Mouse (Mus musculus) CD4-positive helper T cell, adult 2 months (primary cell): ENCODE results near the gene Stpg3.
"Not testable (repeated sequence)": the region's sequence is repeated elsewhere in the genome, so short reads cannot be mapped to it uniquely, and the experiment has no call there.

Experiments used
- DNase-seq: peaks from one replicate; pipeline ENCODE4 v3.0.0-alpha.2; 2012; ENCODE audit warnings: low read depth, missing footprints, low spot score

Gene Stpg3

DNA sequence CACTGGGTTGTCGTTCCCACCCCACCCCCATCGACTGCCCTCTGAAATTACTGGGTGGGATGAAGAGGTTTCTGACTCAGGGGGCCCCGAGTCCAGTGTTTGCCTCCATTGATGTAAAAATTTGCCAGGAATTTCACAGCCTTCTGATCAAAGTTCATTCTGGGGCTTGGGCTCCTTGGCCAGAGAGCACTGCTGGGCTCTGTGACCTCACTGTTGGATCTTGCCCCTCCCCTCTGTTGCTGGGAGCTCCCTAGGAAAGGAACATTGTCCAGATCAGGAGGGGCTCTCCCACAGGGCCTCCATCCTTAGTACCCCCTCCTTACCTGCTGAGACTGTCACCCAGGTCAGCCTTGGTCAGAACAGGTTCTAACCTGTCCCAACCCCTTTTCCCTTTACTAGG lies at the start of gene Stpg3:
TSS of gene Stpg3 (minus strand) at position 194 of the 400 bp plus-strand sequence.
- DNase-seq, result no peak

DNA sequence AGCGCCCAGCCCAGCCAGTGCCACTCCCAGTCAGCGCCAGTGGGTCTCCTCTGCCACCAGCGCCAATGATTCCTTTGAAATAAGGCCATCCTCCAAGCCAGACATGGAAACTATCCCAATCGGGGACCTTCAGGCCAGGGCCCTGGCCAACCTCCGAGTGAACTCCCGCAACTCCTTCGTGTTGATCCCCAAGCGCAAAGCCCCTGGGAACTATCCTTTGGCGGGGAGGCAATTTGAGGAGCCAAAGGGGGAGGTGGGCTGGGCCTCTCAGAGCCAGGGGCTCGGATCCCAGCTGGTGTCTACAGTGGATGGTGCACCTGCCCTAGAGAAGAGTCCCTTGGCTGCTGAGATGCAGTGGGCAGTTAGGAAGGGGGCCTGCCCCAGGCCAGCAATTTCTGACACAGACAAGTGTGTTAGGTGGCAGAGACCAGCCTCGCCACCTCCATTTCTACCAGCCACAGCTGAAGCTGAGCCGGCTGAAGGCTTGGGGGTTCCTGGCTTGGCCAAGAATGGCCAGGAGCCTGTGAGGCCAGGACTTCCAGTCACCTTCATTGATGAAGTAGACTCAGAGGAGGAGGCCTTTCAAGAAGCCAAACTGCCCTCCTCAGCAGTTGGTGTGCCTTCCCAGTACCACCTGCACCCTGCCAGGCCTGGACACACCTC lies 49.3 kb upstream of the Stpg3 start:
- DNase-seq, result no peak

DNA sequence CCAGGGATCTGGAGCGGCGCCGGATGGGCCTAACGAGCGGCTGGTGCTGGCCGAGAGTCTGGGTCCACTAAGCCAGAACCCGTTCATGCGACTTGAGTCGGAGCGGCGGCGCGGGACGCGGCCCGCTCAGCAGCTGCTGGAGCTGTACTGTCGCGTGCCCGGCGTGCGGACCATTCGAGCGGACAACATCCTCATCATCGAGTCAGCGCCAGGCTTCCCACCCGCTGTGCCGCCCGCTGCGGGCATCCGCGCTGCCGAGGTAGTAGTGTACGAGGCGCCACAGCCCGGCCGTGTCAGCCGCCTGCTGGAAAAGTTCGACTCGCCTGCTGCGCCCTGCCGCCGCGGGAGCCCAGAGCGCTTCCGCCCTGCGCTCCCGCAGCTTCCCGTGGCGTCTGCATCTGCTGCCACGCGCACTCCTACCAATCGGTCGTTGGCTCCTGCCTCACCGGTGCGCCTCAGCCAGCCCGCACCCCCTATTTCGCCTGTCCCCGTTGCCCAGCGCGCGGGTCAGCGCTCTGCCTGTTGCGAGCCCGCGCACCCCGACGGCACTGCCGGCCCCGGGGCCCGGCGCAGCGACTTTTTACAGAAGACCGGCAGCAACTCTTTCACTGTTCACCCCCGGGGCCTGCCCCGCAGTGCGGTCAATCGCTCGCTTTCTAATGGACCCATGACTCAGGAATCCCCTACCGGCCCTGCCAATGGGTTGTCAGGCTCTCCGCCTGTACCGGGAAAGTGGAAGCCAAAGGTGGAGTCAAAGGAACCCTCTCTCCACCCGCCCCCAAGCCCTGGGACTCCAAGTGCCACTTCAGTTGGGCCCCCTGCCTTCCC lies 48.6 kb upstream of the Stpg3 start:
- peak; percentile 82 for DNase-seq

DNA sequence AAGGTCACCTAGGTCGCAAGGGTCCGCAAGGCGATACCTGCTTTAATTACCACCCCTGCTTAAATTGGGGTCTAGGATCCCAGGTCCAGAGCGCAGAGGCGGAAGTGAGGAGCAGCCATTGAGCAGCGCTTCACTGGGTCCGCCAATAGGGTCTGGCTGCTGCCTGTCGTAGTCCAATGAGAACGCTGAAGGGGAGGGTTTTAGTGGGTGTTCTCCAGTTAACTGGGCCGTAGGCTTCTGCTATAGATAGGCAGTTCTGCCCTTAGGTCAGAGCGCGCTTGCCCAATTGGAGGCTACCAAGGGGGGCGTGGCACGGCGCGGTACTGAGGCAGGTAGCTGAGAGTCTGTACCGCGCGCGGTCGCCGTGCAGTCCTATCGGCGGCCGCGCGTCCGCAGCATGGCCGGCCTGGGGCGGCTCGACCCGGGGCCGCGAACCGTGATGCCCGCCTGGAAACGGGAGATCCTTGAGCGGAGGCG lies 47.9 kb upstream of the Stpg3 start, which contains the start of gene Tprn:
TSS of gene Tprn (plus strand) at position 328 of the 477 bp plus-strand sequence.
- peak; percentile 96 for DNase-seq

DNA sequence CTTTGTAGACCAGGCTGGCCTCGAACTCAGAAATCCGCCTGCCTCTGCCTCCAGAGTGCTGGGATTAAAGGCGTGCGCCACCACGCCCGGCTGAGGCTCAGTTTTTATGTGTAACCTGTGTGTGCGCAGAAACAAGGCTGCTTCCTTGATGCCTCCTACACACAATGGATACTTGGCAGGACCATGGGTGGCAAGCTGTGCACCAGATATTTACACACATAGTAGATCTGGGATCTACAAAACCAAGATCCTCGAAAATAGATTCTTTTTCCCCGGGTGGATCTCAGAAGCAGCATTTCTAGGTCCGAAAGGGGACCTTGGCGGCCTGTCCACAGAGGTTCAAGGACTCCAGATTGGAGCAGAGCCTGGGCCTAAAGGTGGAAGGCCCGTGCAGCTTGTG lies 47.4 kb upstream of the Stpg3 start:
- DNase-seq, result no peak

DNA sequence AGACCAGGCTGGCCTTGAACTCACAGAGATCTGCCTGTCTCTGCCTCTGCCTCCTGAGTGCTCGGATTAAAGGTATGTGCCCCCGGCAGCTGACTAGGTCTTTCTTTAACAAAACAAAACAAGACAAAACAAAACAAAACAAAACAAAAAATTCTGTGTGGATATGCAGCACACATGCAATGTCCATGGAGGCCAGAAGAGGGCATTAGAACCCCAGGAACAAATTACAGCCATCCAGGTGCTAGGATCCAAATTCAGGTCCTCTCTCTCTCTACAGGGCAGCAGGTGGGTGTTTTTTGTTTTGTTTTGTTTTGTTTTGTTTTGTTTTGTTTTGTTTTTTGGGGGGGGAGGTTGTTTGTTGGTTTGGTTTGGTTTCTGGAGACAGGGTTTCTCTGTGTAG lies 44.5 kb upstream of the Stpg3 start:
- peak; percentile 44 for DNase-seq

DNA sequence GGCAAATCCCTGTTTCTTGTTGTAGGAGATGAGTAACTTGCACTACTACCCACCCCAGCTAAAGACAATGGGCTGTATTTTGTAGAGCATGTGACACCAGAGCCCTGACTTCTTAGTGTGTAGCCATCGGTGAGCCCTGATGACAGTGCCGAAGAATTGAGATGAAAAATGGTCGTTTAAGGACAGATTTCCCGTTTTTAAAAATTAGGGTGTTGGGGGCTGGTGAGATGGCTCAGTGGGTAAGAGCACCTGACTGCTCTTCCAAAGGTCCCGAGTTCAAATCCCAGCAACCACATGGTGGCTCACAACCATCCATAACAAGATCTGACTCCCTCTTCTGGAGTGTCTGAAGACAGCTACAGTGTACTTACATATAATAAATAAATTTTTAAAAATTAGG lies 42.8 kb upstream of the Stpg3 start:
- not testable (repeated sequence) for DNase-seq

DNA sequence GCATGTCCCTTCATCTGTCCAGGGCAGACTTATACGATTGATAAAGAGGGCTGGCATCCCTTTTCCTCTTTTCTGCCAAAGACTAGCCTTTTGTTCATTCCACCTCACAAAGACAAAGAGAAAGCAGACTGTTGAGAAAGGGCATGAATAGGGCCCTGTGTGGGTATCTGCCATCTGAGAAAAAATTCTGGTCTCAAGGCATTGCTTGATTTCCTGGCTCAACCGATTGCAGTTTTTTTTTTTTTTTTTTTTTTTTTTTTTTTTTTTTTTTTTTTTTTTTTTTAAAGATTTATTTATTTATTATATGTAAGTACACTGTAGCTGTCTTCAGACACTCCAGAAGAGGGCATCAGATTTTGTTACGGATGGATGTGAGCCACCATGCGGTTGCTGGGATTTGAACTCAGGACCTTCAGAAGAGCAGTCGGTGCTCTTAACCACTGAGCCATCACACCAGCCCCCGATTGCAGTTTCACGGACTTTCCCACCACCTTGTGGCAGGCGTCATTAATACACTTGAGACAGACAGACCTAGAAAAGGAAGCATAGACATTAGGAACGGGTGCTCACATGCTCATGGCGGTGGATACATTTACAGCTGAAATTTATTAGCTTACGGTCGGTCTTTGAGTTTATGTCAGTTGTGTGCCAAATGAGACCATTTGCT lies 42.1 kb upstream of the Stpg3 start:
- peak; percentile 79 for DNase-seq

DNA sequence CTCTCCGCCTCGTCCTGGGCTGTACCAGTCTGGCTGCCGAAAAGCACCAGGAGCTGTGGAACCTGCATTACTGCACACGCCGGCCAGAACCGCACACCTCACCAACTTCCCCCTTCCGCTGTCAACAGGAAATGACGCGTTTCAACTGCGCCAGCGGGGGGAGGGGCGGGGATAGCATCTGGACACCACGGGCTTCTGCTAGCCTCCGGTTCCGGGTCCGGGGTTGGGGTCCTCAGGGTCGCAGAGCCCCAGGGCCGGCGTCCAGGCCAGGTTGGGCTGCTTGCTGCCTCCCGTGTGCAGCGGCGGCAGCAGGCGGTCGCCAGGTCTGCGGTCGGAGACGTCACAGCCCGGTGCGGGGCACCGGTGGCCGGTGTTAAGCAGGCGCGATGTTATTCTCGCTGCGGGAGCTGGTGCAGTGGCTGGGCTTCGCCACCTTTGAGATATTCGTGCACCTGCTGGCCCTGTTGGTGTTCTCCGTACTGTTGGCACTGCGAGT lies 40.9 kb upstream of the Stpg3 start, which contains the start of gene Tmem203:
TSS of gene Tmem203 (plus strand) at position 156 of the 496 bp plus-strand sequence.
- peak; percentile 94 for DNase-seq

DNA sequence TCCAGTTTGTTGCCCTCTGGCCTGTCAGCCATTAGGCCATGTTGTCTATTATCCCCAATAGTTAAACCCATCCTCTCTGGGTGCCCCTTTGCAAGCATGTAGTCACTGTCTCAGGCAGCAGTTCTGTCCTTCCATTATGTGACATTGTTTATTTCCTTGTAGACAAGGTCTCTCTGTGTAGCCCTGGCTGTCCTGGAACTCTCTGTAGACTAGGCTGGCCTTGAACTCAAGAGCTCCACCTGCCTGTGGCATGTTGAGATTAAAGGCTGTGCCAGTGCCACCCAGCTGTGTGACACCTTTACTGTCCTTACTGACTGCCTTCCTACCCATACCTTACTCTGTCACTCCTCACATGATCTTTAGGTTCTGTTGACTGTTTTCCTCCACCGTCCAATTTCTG lies 37.9 kb upstream of the Stpg3 start:
- DNase-seq, result peak; percentile 44

DNA sequence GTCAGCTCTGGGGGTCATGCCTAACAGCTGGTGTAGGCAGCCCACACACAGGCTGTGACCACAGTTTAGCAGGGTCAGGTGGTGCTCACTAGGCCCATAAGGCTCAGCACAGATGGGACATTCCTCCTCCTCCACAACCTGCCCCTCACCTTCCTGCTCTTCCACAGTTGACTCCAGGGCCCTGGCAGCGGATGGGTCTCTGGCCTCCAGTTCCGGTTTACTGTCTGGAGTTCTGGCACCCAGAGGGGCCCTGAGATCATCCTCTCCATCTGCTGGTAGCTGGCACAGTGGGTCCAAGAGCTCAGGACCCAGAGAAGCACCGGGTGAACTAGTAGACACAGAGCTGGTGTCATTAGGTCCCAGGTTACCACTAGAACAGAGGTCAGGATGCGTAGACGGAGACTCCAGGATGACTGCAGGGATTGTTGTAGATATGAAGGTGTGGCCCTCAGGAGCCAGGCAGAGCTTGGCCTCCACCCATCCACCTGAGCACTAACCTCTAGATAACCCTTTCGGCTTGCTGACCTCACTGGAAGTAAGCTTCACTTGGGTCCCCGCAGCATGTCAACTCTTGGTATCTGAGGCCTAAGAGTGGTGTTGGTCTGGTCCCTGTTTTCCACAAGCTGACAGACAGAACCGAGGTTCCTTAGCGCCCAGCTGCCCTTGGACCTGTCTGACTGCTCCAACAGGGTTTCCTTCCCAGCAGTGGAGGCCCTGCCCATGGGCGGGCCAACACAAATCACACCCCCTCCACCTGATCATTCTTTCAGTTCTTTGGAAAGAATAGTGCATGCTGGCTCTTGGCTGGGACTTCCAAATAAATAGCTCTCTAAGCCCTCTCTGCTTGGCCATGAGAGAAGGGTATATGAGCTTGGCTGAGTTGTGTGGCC lies 32.0 kb upstream of the Stpg3 start, which contains the start of gene AL732309.1:
TSS of gene AL732309.1 (minus strand) at position 681 of the 890 bp plus-strand sequence.
- DNase-seq, result no peak

DNA sequence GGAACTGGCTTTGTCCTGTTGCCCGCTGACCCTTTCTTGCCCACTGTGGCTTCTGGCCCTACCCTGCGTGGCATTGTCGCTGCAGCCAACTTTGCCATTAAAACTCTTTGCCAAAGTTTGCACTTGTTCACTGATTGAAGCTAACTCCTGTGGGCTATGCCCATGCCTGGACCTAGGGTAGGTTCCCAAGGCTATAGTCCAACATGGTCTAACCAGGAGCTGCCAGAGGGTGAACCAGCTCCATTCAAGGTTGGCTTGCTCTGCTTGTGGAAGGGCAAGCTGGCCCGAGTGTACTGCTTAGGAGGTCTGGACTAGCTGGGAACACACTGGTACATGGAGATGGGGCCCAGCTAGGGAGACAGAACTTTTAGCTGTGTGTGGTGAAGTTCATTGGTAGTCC lies 29.7 kb upstream of the Stpg3 start:
- DNase-seq, result no peak

DNA sequence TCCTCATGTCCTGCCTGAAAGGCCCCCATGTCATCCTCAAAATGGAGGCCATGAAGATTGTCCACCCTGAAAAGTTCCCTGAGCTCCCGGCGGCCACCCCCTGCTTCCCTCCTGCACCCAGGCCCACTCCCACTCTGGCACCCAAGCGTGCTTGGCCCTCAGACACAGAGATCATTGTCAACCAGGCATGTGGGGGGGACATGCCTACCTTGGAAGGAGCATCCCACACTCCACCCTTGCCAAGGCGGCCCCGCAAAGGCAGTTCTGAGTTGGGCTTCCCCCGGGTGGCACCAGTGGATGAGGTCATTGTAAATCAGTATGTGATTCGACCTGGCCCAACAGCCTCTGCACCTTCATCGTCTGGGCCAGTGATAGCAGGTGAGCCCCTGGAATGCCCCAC lies 28.9 kb upstream of the Stpg3 start:
- DNase-seq, result no peak

DNA sequence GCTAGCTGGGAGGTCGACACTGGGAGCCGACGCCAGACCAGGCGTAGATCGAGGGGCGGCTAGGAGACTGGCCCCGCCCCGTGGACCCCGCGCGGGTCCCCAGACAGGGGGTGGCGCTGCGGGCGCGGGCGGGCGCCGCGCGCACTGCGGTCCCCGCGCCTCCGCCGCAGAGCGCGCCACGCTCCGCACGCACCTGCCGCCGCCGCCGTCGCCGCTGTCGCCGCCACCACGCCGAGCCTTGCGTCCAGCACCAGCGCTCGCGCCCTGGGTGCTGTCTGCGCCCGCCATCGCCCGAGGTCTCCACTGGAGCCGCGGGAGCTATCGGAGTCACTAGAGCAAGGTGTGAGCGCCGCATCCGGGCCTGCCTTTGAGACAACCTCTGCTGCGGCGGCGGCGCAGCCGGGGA lies 27.7 kb upstream of the Stpg3 start, which contains the start of the genes Rnf208 and Cysrt1:
TSS of gene Rnf208 (plus strand) at position 155 of the 406 bp plus-strand sequence.
TSS of gene Cysrt1 (minus strand) at position 352 of the 406 bp plus-strand sequence.
- peak; percentile 46 for DNase-seq

DNA sequence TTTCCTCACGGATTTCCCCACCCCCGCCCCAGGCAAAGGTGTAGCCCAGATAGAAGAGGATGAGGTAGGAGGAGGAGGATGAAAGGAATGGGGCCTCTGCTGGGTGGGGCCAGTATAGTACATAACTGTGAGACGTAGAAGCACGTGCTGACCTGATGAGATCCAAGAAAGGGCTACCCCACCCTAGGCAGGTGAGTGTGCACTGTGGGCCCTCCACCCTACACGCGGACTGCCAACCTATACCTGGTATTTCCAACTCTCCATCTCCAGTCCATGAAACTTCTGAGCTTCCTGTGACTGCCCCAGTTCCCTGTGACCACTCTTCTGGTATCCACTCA lies 27.0 kb upstream of the Stpg3 start:
- DNase-seq, result peak; percentile 36

DNA sequence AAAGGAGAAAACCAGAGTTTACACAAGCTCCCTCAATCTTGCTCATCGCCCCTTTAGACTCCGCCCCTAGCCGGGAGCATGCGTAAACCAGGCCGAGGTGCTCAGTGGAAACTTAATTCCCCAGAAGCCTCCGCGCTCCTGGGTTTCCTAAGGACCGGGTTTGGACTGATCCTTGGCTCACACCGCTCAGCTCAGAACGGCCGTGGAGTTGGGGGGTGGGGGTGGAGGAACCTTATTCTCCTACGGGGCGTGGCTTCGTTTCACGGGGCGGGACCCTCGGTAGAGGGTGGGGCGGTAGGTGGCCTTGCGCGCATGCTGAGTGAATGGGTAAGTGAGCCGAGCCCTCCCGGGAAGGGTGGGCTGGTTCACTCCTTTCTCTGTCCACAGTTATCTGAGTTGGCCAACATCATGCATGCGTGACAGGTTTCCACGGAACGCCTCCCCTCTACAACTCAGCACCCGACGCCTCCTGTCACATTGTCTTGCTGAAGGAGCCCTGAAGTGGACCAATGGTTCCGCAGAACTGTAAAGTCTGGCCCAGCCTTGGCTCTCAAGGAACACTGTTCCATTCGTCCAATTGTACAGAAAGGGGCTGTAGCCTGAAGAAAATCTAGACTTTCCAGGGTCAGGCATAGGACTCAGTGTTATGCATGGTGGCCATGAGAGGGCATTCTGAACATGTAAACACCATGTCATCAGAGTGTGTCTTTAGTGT lies 26.4 kb upstream of the Stpg3 start:
- DNase-seq, result peak; percentile 66

DNA sequence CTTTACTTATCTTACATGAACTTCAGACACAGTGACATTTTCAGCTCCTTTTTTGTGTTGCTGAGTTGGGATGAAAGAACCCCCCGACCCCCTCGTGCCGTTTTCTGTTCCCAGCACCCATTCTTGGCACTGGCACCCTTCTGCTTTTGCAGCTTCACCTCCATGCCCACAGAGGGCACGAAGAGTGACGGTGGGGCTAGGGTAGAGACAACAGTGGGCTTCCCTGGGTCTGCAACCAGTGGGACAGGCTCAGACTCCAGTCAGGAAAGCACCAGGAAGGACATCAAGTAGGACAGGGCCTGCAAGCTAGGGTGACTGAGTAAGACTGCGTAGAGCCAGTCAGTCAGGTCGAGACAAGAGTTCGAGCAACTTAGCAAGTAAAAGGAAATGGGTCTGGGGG lies 25.9 kb upstream of the Stpg3 start:
- no peak for DNase-seq

DNA sequence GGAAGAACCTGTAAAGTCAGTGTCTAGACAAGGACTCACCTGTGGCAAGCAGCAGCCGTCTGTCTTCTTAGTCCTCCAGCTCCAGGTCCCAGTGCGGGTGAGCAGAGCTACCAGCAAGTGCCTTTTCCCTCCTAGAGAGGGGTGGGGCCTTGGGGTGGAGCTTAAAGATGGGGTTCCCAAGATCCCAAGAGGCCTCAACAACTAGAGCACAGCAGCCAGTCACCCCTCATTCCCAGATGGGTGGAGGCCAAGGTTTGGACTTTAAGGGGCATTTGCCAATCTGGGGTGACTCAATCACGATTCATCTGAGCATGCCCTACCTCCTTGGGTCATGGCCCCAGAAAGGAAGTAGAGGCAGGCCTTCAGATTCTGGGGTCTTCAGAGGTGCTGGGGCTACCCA lies 25.3 kb upstream of the Stpg3 start:
- DNase-seq, result no peak

DNA sequence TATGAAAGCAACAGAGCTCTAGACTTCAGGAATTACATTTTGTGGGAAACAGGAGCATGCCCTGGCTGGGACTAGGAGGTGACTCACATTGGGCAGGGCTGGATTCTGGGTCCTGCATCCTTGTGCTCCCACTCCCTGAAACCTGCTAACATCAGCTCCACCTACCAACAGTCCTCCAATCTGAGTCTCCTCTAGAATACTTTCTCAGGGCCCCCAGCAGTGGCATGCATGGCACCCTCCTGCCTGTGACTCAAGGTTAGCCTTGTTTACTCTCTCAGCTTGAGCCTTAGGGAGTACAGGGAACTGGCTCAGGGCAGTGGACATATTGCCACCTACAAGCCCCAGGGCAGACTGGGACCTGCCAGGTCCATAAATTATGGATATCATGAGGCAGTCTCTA lies 23.7 kb upstream of the Stpg3 start:
- DNase-seq, result no peak

DNA sequence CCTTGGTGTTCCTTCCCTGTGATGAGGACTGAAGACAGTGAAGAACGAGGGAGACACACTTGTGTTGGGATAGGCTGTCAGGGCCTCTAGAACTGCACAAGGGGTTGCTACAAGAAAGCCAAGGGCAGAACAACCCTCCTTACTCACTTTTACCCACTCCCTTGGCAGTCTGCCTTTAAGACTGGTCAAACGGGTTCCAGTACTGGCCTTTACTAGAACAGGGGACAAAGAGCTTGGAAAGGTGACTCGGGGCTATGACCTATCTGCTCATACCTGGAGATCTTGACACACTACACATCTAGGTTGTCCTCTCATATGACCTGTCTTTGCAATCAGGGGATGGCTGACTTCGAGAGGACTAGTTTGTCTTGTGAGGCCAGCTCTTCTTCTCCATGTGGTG lies 23.1 kb upstream of the Stpg3 start:
- no peak for DNase-seq
